Mouse (Mus musculus) stomach, postnatal 0 days (tissue): Measurements from ENCODE around the gene Rhno1. TPM values are rescaled to one million over a fixed set of nuclear protein-coding genes. Genes with fewer than 3 reads are reported as not detected.
"Not testable (repeated sequence)": the region's sequence is repeated elsewhere in the genome, so short reads cannot be mapped to it uniquely, and the experiment has no call there.

Experiments used
- ATAC-seq: fragments of 200-750 bp; cut with Nextera tagmentation; 2 replicates; pipeline ENCODE4 v1.8.0; 2017; ENCODE audit not compliant: low FRiP score, low TSS enrichment
- DNase-seq: peaks from one replicate; pipeline ENCODE4 v3.0.0-alpha.2; 2016; ENCODE audit warnings: low spot score
- H3K27ac ChIP-seq: fragments of 300-500 bp; sonication (generic); replicated peaks from 2 replicates; pipeline ENCODE4 v1.5.1; 2014; ENCODE audit warnings: mild to moderate bottlenecking, control low read depth
- H3K27me3 ChIP-seq: fragments of 300-500 bp; sonication (generic); 2 replicates; pipeline ENCODE4 v1.6.1; 2014; ENCODE audit warnings: low read length; ENCODE audit not compliant: control insufficient read depth, insufficient read depth
- H3K36me3 ChIP-seq: fragments of 300-500 bp; sonication (generic); 2 replicates; pipeline ENCODE4 v1.6.1; 2014; ENCODE audit warnings: low read length, mixed read lengths; ENCODE audit not compliant: control insufficient read depth, insufficient read depth
- H3K4me1 ChIP-seq: fragments of 300-500 bp; sonication (generic); replicated peaks from 2 replicates; pipeline ENCODE4 v1.6.1; 2014; ENCODE audit warnings: antibody characterized with exemption; ENCODE audit not compliant: control insufficient read depth, insufficient read depth
- H3K4me2 ChIP-seq: fragments of 300-500 bp; sonication (generic); replicated peaks from 2 replicates; pipeline ENCODE4 v1.6.1; 2014; ENCODE audit warnings: low read depth, mild to moderate bottlenecking, control low read depth, moderate library complexity
- H3K4me3 ChIP-seq: fragments of 300-500 bp; sonication (generic); 2 replicates; pipeline ENCODE4 v1.5.1; 2014; ENCODE audit warnings: low read depth, low read length, control low read depth
- H3K9ac ChIP-seq: fragments of 300-500 bp; sonication (generic); 2 replicates; pipeline ENCODE4 v1.6.1; 2014; ENCODE audit warnings: mild to moderate bottlenecking, low read length, control low read depth, mixed read lengths
- H3K9me3 ChIP-seq: fragments of 300-500 bp; sonication (generic); 2 replicates; pipeline ENCODE4 v1.6.1; 2016; ENCODE audit warnings: low read length; ENCODE audit not compliant: control insufficient read depth
- CTCF ChIP-seq: IDR thresholded peaks from 2 replicates; pipeline ENCODE4 v1.5.1; 2016; ENCODE audit warnings: antibody characterized with exemption, low read depth, mild to moderate bottlenecking, moderate library complexity
- EP300 ChIP-seq: optimal IDR thresholded peaks from 2 replicates; pipeline ENCODE3; 2016; ENCODE audit warnings: antibody characterized with exemption
- WGBS: fragments of 180-500 bp; shearing (Covaris S2); extraction: QIAGEN DNeasy Blood & Tissue Kit; methylation state at CpG from one replicate; pipeline ENCODE4 v1.1.7; 2014; 5-methylcytosine and 5-hydroxymethylcytosine counted together
- polyA plus RNA-seq: library from polyadenylated mRNA; unstranded; fragments of >200 nt; fragmentation: Nextera tagmentation; extraction: Ambion mirVana; gene quantifications from 2 replicates; pipeline ENCODE4 v1.2.1, GENCODE M21; 2015

The Rhno1 gene
- polyA plus RNA-seq, 1 experiment from 2014 or later: 41.0 TPM

- Histone ChIP-seq H3K9ac (no peak overlapping the region), H3K4me3 (no peak overlapping the region), H3K4me2 (no peak overlapping the region), H3K27me3 (no peaks in the 10 kb centered on the region), H3K36me3 (no peaks in the 10 kb centered on the region), H3K27ac (no peak overlapping the region), H3K4me1 (no peaks in the 10 kb centered on the region), H3K9me3 (no peaks in the 10 kb centered on the region)
- no peak for DNase-seq
- 77% methylated on average over 7 of the region's 7 CpGs for WGBS
- no peak for ATAC-seq
- TF ChIP-seq EP300 (no peak), CTCF (no peak)
Observed at GRCm38 (mm10) chr6:128383752-128384151, 21.0 kb upstream of the Rhno1 start.

GRCm38 (mm10) chr6:128381254-128381653 lies 18.5 kb upstream of the Rhno1 start:
- Histone ChIP-seq H3K36me3 (no peaks in the 10 kb centered on the region), H3K9ac (no peak overlapping the region), H3K4me2 (no peak overlapping the region), H3K4me1 (no peaks in the 10 kb centered on the region), H3K9me3 (no peaks in the 10 kb centered on the region), H3K27ac (no peak overlapping the region), H3K27me3 (no peaks in the 10 kb centered on the region), H3K4me3 (no peak overlapping the region)
- no peak for TF ChIP-seq CTCF
- TF ChIP-seq EP300: no peak
- DNase-seq (no peak), ATAC-seq (no peak)
- WGBS: 69% methylated on average over 3 of the region's 3 CpGs

GRCm38 (mm10) chr6:128380594-128381167 lies 18.0 kb upstream of the Rhno1 start:
- WGBS: 74% methylated on average over 1 of the region's 1 CpGs
- DNase-seq, H3K9ac ChIP-seq, H3K36me3 ChIP-seq, H3K27me3 ChIP-seq, H3K4me1 ChIP-seq, H3K27ac ChIP-seq, ATAC-seq, H3K4me2 ChIP-seq, H3K9me3 ChIP-seq, H3K4me3 ChIP-seq: not testable (repeated sequence)
- peak; percentile 51 for TF ChIP-seq CTCF

- DNase-seq (no peak), ATAC-seq (no peak)
- H3K4me3 ChIP-seq: no peak overlapping the region
- H3K36me3 ChIP-seq: no peaks in the 10 kb centered on the region
- H3K4me2 ChIP-seq: no peak overlapping the region
- no peak for TF ChIP-seq EP300
- no peak for TF ChIP-seq CTCF
- no peaks in the 10 kb centered on the region for H3K27me3 ChIP-seq
- H3K4me1 ChIP-seq: no peaks in the 10 kb centered on the region
- H3K9me3 ChIP-seq: no peaks in the 10 kb centered on the region
- no peak overlapping the region for H3K27ac ChIP-seq
- WGBS: 81% methylated on average over 16 of the region's 16 CpGs
- no peak overlapping the region for H3K9ac ChIP-seq
Observed at GRCm38 (mm10) chr6:128379636-128380035, 16.9 kb upstream of the Rhno1 start.

- Histone ChIP-seq H3K4me1 (no peaks in the 10 kb centered on the region), H3K36me3 (peaks cover 13% of the 10 kb centered on the region), H3K9ac (no peak overlapping the region), H3K27ac (peak overlapping the region; percentile 49; the same call in 1 of the 2 replicates), H3K4me2 (no peak overlapping the region), H3K27me3 (no peaks in the 10 kb centered on the region), H3K4me3 (no peak overlapping the region), H3K9me3 (no peaks in the 10 kb centered on the region)
- no peak for TF ChIP-seq CTCF
- TF ChIP-seq EP300: no peak
- ATAC-seq (peak; percentile 18; the same call in 1 of the 2 replicates), DNase-seq (no peak)
- WGBS: 73% methylated on average over 17 of the region's 17 CpGs
Observed at GRCm38 (mm10) chr6:128376371-128377085, 13.8 kb upstream of the Rhno1 start.

GRCm38 (mm10) chr6:128375192-128375591 lies 12.5 kb upstream of the Rhno1 start, which contains the start of the genes Tex52 and Gm44596:
Gene Tex52, plus strand, starts transcription at chr6:128375456.
Gene Gm44596, plus strand, starts transcription at chr6:128375503.
- Histone ChIP-seq H3K27me3 (no peaks in the 10 kb centered on the region), H3K9ac (no peak within 1 kb of the TSS), H3K4me3 (no peak within 1 kb of the TSS), H3K9me3 (no peaks in the 10 kb centered on the region), H3K27ac (peak within 1 kb of the TSS; percentile 49; the same call in 1 of the 2 replicates), H3K36me3 (peaks cover 19% of the 10 kb centered on the region), H3K4me1 (no peaks in the 10 kb centered on the region), H3K4me2 (no peak within 1 kb of the TSS)
- TF ChIP-seq CTCF: no peak
- no peak for TF ChIP-seq EP300
- 24% methylated on average over 6 of the region's 6 CpGs for WGBS
- ATAC-seq: no peak
- DNase-seq: no peak
